Mouse (Mus musculus): ENCODE results near the gene Pde4b.
"Not testable (repeated sequence)": the region's sequence is repeated elsewhere in the genome, so short reads cannot be mapped to it uniquely, and the experiment has no call there.

The Pde4b gene

GRCm38 (mm10) chr4:102087091-102087565 lies at the start of gene Pde4b:
Gene Pde4b (plus strand): TSS chr4:102087543.
- no peak for DNase-seq

DNA sequence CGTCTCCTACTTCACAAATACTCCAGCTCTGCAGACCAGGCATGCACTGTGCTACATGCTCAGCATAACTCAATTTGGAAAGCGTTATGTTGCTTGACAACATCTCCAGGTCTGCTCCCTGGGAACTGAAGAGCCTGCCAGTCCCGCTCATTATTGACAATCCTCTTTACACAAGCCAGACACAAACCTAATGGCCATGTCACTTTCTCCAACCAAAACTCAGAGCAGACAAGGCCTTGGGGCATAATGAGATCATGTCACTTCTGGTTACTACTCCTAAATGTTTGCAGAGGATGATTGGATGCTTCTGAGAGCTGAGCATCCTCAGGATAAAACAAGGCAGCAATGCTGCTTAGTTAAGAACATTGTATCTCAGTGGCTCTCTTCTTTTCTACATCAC lies 47.2 kb upstream of the Pde4b start:
- no peak for DNase-seq

- no peak for DNase-seq
Observed at GRCm38 (mm10) chr4:102045183-102046140, 41.9 kb upstream of the Pde4b start.

DNA sequence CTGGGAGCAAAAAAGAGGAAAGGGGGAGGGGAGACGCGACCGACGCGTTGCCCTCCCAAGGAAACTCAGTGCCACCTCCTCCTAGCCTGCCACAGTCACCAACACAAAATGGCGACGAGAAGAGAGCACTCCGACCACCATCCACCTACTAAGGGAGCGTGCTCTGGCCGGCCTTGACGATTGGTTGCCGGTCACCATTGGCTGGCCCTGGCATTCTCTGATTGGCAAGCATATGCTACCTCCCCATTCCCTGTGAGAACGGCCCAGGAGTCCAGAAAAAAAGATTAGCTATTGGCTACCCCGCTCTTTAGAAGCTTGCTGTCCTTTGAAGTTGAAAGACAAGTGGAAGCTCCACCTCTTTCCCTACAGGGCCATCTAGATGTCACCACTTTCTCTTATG lies 38.0 kb upstream of the Pde4b start:
- DNase-seq: not testable (repeated sequence)

DNA sequence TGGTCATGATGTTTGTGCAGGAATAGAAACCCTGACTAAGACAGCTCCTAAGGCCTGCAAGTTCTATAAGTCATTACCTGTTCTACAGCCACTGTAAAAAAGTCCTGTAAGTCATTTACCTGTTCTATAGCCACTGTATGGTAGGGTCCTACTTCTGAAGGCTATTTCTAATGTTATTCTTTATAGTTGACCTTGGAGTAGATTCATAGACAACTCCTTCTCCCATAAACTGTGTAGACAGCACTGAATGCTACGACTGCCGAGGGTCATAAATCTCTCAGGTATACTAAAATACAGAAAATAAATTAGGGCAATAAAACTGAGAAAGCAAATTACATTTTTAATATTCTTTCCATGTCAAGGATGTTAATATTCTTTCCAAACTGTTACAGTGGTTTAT lies 26.0 kb upstream of the Pde4b start:
- no peak for DNase-seq

GRCm38 (mm10) chr4:102069314-102069713 lies 18.0 kb upstream of the Pde4b start:
- DNase-seq: no peak

- no peak for DNase-seq
Observed at GRCm38 (mm10) chr4:102086336-102086735, 1.0 kb upstream of the Pde4b start.

- no peak for DNase-seq
Observed at GRCm38 (mm10) chr4:102087566-102088234, 357 bp downstream of the Pde4b start.

- no peak for DNase-seq
Observed at GRCm38 (mm10) chr4:102088235-102088867, 1.0 kb downstream of the Pde4b start.

- no peak for DNase-seq
Observed at GRCm38 (mm10) chr4:102095851-102096250, 8.5 kb downstream of the Pde4b start.

- no peak for DNase-seq
Observed at GRCm38 (mm10) chr4:102102241-102102640, 14.9 kb downstream of the Pde4b start.

- no peak for DNase-seq
Observed at GRCm38 (mm10) chr4:102104534-102105014, 17.2 kb downstream of the Pde4b start.

- DNase-seq: no peak
Observed at GRCm38 (mm10) chr4:102106771-102107170, 19.4 kb downstream of the Pde4b start.

GRCm38 (mm10) chr4:102119454-102119853 lies 32.1 kb downstream of the Pde4b start:
- no peak for DNase-seq

DNA sequence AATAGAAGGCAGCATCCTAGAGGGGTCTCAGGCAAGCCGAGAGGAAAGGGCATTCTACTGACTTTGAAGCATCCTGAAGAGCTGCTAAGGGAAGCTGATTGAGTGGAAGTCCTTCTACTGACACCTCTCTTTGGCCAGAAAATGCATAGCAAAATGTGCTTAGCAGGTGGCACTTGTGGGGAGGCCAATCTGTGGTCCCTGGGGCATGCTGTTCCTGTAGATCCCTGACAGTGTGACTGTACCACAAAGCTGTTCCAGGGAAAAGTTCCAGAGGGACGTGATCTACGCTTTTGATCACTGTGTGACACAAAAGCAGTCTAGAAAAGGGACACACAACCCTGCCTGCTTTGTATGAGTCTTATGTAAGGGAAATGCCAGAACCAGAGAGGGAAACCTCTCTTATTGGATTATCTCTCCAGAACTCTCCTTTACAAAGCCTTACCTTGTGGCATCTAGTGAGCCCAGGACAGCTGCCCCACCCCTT lies 49.1 kb downstream of the Pde4b start:
- DNase-seq: no peak

GRCm38 (mm10) chr4:102138346-102138745 lies 51.0 kb downstream of the Pde4b start:
- DNase-seq: no peak

DNA sequence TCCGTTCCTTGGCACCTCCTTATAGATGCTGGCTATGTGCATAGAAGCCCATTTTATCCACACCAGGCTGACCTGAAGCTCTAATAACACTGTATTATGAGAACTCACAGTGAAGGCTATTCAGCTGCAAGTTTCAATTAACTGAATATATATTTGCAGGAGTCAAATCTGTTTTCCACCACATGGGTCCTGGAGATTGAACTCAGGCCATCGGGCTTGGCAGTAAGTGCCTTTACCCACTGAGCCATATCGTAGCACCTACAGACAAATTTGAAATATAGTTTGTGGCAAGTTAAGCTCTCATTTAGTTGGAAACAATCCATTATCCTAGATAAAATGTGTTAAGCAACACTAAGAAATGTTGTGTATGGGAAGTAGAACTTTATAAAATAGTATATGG lies 53.9 kb downstream of the Pde4b start:
- DNase-seq: no peak

GRCm38 (mm10) chr4:102148766-102149165 lies 61.4 kb downstream of the Pde4b start:
- no peak for DNase-seq

DNA sequence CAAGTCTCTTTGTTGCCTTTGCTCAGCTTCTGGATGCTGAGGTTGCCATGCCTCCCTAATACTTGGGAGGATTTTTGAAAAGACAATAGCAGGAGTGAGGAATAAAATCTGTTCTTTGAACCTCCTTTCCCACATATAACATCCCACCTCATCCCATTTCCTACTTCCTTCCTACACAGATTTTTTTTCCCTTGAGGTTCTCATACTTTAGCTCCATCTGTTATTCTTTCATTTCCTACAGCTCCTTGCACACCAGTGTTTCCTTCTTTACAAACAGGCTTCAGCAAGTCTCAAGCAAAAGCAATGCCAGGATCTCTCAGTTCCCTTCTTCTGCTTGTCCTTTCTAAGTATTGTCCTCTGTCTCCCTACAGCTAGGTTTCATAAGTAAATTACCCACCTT lies 71.8 kb downstream of the Pde4b start:
- no peak for DNase-seq

GRCm38 (mm10) chr4:102171636-102172035 lies 84.3 kb downstream of the Pde4b start:
- no peak for DNase-seq

- no peak for DNase-seq
Observed at GRCm38 (mm10) chr4:102172711-102173213, 85.4 kb downstream of the Pde4b start.

DNA sequence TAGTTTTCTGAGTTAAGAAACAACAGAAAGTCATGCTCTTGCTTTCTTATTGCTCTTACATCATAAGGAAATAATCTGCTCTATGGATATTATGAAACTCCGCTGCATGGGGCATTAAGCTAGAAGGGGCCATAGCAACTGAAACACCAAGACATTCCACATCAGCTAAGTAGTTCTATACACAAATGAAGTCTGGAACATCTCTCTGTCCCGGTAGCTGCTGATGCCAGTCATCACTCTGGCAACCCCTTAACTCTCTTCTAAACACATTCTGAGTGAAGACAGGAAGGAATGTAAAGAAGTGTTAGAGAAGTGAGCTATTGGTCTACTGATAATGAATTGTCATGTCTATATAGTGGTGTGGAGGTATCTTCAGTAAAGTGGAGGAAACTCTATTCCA lies 88.6 kb downstream of the Pde4b start:
- no peak for DNase-seq

DNA sequence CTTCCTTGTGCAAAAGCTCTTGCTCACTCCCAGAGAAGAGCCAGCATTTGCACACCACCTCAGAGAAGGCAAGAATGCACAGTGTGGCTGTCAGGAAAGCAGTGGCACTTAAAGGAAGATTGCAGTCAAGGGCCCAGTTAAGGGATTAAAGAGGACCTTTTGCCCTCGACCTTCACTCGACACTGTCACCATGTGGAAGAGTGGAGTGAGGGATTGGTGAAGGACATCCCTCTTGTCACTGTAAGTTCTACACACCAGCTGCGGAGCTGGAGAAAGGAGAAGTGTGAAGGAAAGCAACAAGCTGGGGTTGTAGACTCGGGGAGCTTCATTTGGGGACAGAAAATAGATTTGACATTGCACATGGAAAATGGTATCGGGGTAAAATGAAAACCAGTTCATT lies 89.9 kb downstream of the Pde4b start:
- DNase-seq: no peak

Measured in thymus, postnatal 25 days (tissue).